Mouse (Mus musculus): ENCODE data around the gene Bloc1s3.

Bloc1s3 gene

GRCm38 (mm10) chr7:19455186-19455585 is 53.0 kb downstream of the Bloc1s3 start:
- DNase-seq (ENCODE audit: low read depth) = no peak

Measured in NIH3T3 (cell line).